Mouse (Mus musculus): ENCODE data around the gene Tshr.

GRCm38 (mm10) chr12:91495497-91496225 lies 111.3 kb downstream of the Tshr start:
- TF ChIP-seq POLR2A (IDR thresholded peaks at IDR 0.05; ENCODE audit: insufficient read depth, low read depth, low read length): no peak
- no peak for TF ChIP-seq CTCF (IDR thresholded peaks at IDR 0.05; ENCODE audit: insufficient read depth, low read depth, low read length)

All from olfactory bulb, adult 2 months (tissue).